Mouse (Mus musculus) stomach, embryonic 14.5 days (tissue): ENCODE results near the gene Mnx1. TPM values are rescaled to one million over a fixed set of nuclear protein-coding genes. Genes with fewer than 3 reads are reported as not detected.
"Not testable (repeated sequence)": the region's sequence is repeated elsewhere in the genome, so short reads cannot be mapped to it uniquely, and the experiment has no call there.

Experiments
- ATAC-seq: fragments of 200-750 bp; cut with Nextera tagmentation; 2 replicates; pipeline ENCODE4 v1.8.0; 2017; ENCODE audit warnings: low read depth, moderate TSS enrichment; ENCODE audit not compliant: insufficient number of reproducible peaks, insufficient read depth, low FRiP score
- H3K27ac ChIP-seq: fragments of 300-500 bp; sonication (generic); 2 replicates; pipeline ENCODE4 v1.5.1; 2014; ENCODE audit warnings: mild to moderate bottlenecking, low read length, moderate library complexity, mixed read lengths
- H3K27me3 ChIP-seq: fragments of 300-500 bp; sonication (generic); 2 replicates; pipeline ENCODE4 v1.6.1; 2014; ENCODE audit warnings: low read length, control low read depth, mixed read lengths; ENCODE audit not compliant: control insufficient read depth, insufficient read depth
- H3K36me3 ChIP-seq: fragments of 300-500 bp; sonication (generic); 2 replicates; pipeline ENCODE4 v1.6.1; 2014; ENCODE audit warnings: mild to moderate bottlenecking, control low read depth, low read length, moderate library complexity, mixed read lengths; ENCODE audit not compliant: control insufficient read depth, insufficient read depth
- H3K4me1 ChIP-seq: fragments of 300-500 bp; sonication (generic); 2 replicates; pipeline ENCODE4 v1.6.1; 2014; ENCODE audit warnings: low read length, control low read depth, mixed read lengths; ENCODE audit not compliant: control insufficient read depth, insufficient read depth
- H3K4me2 ChIP-seq: fragments of 300-500 bp; sonication (generic); replicated peaks from 2 replicates; pipeline ENCODE4 v1.6.1; 2014; ENCODE audit warnings: low read depth, low read length, control low read depth
- H3K4me3 ChIP-seq: fragments of 300-500 bp; sonication (generic); 2 replicates; pipeline ENCODE4 v1.5.1; 2014; ENCODE audit warnings: low read depth, low read length, control low read depth
- H3K9ac ChIP-seq: fragments of 300-500 bp; sonication (generic); replicated peaks from 2 replicates; pipeline ENCODE4 v1.6.1; 2014; ENCODE audit warnings: low read depth, mild to moderate bottlenecking, control low read depth, low read length, moderate library complexity, mixed read lengths
- H3K9me3 ChIP-seq: fragments of 300-500 bp; sonication (generic); 2 replicates; pipeline ENCODE4 v1.6.1; 2016; ENCODE audit warnings: low read depth, low read length, control low read depth; ENCODE audit not compliant: control insufficient read depth
- WGBS: fragments of 180-500 bp; shearing (Covaris S2); extraction: QIAGEN DNeasy Blood & Tissue Kit; methylation state at CpG from one replicate; pipeline ENCODE4 v1.1.7; 2014; 5-methylcytosine and 5-hydroxymethylcytosine counted together
- polyA plus RNA-seq: library from polyadenylated mRNA; unstranded; fragments of >200 nt; fragmentation: Nextera tagmentation; extraction: Ambion mirVana; gene quantifications from 2 replicates; pipeline ENCODE4 v1.2.1, GENCODE M21; 2014

Mnx1 gene
- polyA plus RNA-seq, 1 experiment from 2014 or later = 3.0 TPM

- ATAC-seq, H3K9ac ChIP-seq, H3K4me1 ChIP-seq, H3K4me2 ChIP-seq, H3K4me3 ChIP-seq, H3K27me3 ChIP-seq, H3K36me3 ChIP-seq, H3K27ac ChIP-seq, H3K9me3 ChIP-seq: not testable (repeated sequence)
- 44% methylated on average over 3 of the region's 3 CpGs for WGBS
Observed at GRCm38 (mm10) chr5:29423330-29423729, 54.9 kb downstream of the Mnx1 start.

Other genes with a start within 250 kb of the Mnx1 start
- 12.9 and 14.2 TPM in 2 replicates for gene Lmbr1, start 100.1 kb downstream of the Mnx1 start, polyA plus RNA-seq
- gene Nom1, start 43.8 kb downstream of the Mnx1 start, polyA plus RNA-seq = 19.0 and 23.4 TPM in 2 replicates
- gene Ube3c, start 90.8 kb upstream of the Mnx1 start, polyA plus RNA-seq = 22.4 and 24.3 TPM in 2 replicates